Mouse (Mus musculus) stomach, postnatal 0 days (tissue): Measurements from ENCODE around the gene Lypd1. TPM values are rescaled to one million over a fixed set of nuclear protein-coding genes. Genes with fewer than 3 reads are reported as not detected.

Experiments
- ATAC-seq: fragments of 200-750 bp; cut with Nextera tagmentation; 2 replicates; pipeline ENCODE4 v1.8.0; 2017; ENCODE audit not compliant: low FRiP score, low TSS enrichment
- DNase-seq: peaks from one replicate; pipeline ENCODE4 v3.0.0-alpha.2; 2016; ENCODE audit warnings: low spot score
- H3K27ac ChIP-seq: fragments of 300-500 bp; sonication (generic); replicated peaks from 2 replicates; pipeline ENCODE4 v1.5.1; 2014; ENCODE audit warnings: mild to moderate bottlenecking, control low read depth
- H3K27me3 ChIP-seq: fragments of 300-500 bp; sonication (generic); 2 replicates; pipeline ENCODE4 v1.6.1; 2014; ENCODE audit warnings: low read length; ENCODE audit not compliant: control insufficient read depth, insufficient read depth
- H3K36me3 ChIP-seq: fragments of 300-500 bp; sonication (generic); 2 replicates; pipeline ENCODE4 v1.6.1; 2014; ENCODE audit warnings: low read length, mixed read lengths; ENCODE audit not compliant: control insufficient read depth, insufficient read depth
- H3K4me1 ChIP-seq: fragments of 300-500 bp; sonication (generic); replicated peaks from 2 replicates; pipeline ENCODE4 v1.6.1; 2014; ENCODE audit warnings: antibody characterized with exemption; ENCODE audit not compliant: control insufficient read depth, insufficient read depth
- H3K4me2 ChIP-seq: fragments of 300-500 bp; sonication (generic); replicated peaks from 2 replicates; pipeline ENCODE4 v1.6.1; 2014; ENCODE audit warnings: low read depth, mild to moderate bottlenecking, control low read depth, moderate library complexity
- H3K4me3 ChIP-seq: fragments of 300-500 bp; sonication (generic); 2 replicates; pipeline ENCODE4 v1.5.1; 2014; ENCODE audit warnings: low read depth, low read length, control low read depth
- H3K9ac ChIP-seq: fragments of 300-500 bp; sonication (generic); 2 replicates; pipeline ENCODE4 v1.6.1; 2014; ENCODE audit warnings: mild to moderate bottlenecking, low read length, control low read depth, mixed read lengths
- H3K9me3 ChIP-seq: fragments of 300-500 bp; sonication (generic); 2 replicates; pipeline ENCODE4 v1.6.1; 2016; ENCODE audit warnings: low read length; ENCODE audit not compliant: control insufficient read depth
- CTCF ChIP-seq: IDR thresholded peaks from 2 replicates; pipeline ENCODE4 v1.5.1; 2016; ENCODE audit warnings: antibody characterized with exemption, low read depth, mild to moderate bottlenecking, moderate library complexity
- EP300 ChIP-seq: optimal IDR thresholded peaks from 2 replicates; pipeline ENCODE3; 2016; ENCODE audit warnings: antibody characterized with exemption
- WGBS: fragments of 180-500 bp; shearing (Covaris S2); extraction: QIAGEN DNeasy Blood & Tissue Kit; methylation state at CpG from one replicate; pipeline ENCODE4 v1.1.7; 2014; 5-methylcytosine and 5-hydroxymethylcytosine counted together
- polyA plus RNA-seq: library from polyadenylated mRNA; unstranded; fragments of >200 nt; fragmentation: Nextera tagmentation; extraction: Ambion mirVana; gene quantifications from 2 replicates; pipeline ENCODE4 v1.2.1, GENCODE M21; 2015

Lypd1 gene
- polyA plus RNA-seq, 1 experiment from 2014 or later = 1.2 TPM

- TF ChIP-seq EP300 (no peak), CTCF (no peak)
- no peak for DNase-seq
Observed at GRCm38 (mm10) chr1:125837507-125837906, 75.4 kb downstream of the Lypd1 start.

GRCm38 (mm10) chr1:125823611-125824010 lies 89.3 kb downstream of the Lypd1 start:
- H3K36me3 ChIP-seq = no peaks in the 10 kb centered on the region
- no peaks in the 10 kb centered on the region for H3K4me1 ChIP-seq
- no peak for TF ChIP-seq CTCF
- no peak for TF ChIP-seq EP300
- no peak overlapping the region for H3K27ac ChIP-seq
- no peak overlapping the region for H3K9ac ChIP-seq
- WGBS = 83% methylated on average over 4 of the region's 4 CpGs
- ATAC-seq (no peak), DNase-seq (no peak)
- no peaks in the 10 kb centered on the region for H3K27me3 ChIP-seq
- H3K4me3 ChIP-seq = no peak overlapping the region
- no peaks in the 10 kb centered on the region for H3K9me3 ChIP-seq
- no peak overlapping the region for H3K4me2 ChIP-seq

More at GRCm38 (mm10) chr1:125837507-125837906, 75.4 kb downstream of the Lypd1 start:
- Histone ChIP-seq H3K36me3 (no peaks in the 10 kb centered on the region), H3K4me3 (no peak overlapping the region), H3K4me2 (no peak overlapping the region), H3K9me3 (no peaks in the 10 kb centered on the region), H3K9ac (no peak overlapping the region), H3K27ac (no peak overlapping the region), H3K4me1 (no peaks in the 10 kb centered on the region), H3K27me3 (no peaks in the 10 kb centered on the region)
- WGBS = 21% methylated on average over 1 of the region's 1 CpGs
- ATAC-seq = no peak

GRCm38 (mm10) chr1:125821101-125821500 lies 91.8 kb downstream of the Lypd1 start:
- Histone ChIP-seq H3K9ac (no peak overlapping the region), H3K36me3 (no peaks in the 10 kb centered on the region), H3K27me3 (no peaks in the 10 kb centered on the region), H3K4me3 (no peak overlapping the region), H3K27ac (no peak overlapping the region), H3K4me1 (no peaks in the 10 kb centered on the region), H3K4me2 (no peak overlapping the region), H3K9me3 (no peaks in the 10 kb centered on the region)
- TF ChIP-seq EP300 (no peak), CTCF (no peak)
- 91% methylated on average over 7 of the region's 7 CpGs for WGBS
- no peak for ATAC-seq
- DNase-seq = no peak

Other genes with a start within 250 kb of the Lypd1 start
- 10.2 and 10.4 TPM in 2 replicates for gene Gpr39, start 236.1 kb downstream of the Lypd1 start, polyA plus RNA-seq